Mouse (Mus musculus) embryonic fibroblast, embryonic 13.5 days (primary cell): ENCODE data around the gene Rab11a.

Experiments used
- CTCF ChIP-seq: IDR thresholded peaks from 2 replicates; pipeline ENCODE4 v1.5.1; 2011; ENCODE audit warnings: mild to moderate bottlenecking, control low read depth, low read length, moderate library complexity, borderline replicate concordance; ENCODE audit not compliant: insufficient read depth
- POLR2A ChIP-seq: IDR thresholded peaks from 2 replicates; pipeline ENCODE4 v1.6.1; 2011; ENCODE audit warnings: low read depth, mild to moderate bottlenecking, control low read depth, low read length, moderate library complexity

DNA sequence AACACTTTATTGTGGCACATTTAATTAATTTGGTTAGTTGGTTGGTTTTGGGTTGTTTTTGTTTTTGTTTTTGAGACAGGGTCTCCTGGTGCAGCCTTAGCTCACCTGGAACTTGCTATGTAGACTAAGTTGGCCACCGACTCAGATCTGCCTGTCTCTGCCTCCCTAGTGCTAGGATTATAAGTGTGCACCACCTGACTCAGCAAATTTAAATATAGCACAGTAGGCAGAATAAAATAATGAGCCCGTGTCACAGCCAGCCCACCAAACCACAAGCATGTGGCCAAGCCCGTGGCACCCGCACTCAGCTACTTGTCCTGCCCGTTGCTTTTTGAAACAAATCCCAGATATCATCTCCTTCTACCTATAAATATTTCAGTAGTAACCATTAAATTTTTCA, 15.0 kb upstream of the Rab11a start:
- TF ChIP-seq CTCF (no peak), POLR2A (no peak)
